Comparison of ENCODE assay signal across 16 mouse cellular contexts in the genomic region with DNA sequence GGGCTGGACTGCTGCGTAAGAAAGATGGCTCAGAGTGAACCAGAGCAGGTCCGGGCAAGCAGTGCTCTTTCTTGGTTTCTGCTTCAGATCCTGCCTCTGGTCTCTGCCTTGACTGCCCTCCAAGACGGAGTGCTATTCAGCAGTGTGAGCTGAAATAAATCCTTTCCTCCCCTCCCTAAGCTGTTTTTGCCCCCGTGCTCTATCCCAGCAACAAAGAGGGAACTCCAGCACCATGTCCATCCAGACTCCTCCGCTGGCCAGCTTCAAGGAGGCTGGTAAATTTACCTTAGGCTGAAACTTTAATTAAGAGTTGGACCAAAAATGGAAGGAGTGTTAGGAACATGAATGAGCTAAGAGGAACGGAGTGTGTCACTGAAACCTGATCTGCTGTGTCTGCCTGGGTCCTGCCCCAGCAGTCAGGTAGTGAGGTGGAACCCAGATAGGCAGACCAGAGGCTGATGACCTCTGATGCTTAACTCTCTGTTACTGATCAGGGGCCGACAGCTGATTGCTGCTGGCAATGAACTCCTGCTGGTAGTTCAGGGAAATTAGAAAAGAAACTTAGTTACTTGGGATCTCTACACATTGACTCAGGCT.
"Had no signal": no experiment of that assay in that cellular context is flagged by ENCODE, and none has a peak within 500 bp of the region (broad histone marks: within the 10 kb centered on the region; RNA-seq: fewer than 3 reads in every experiment).

No protein-coding gene starts in this region.

- ATAC-seq: midbrain, embryonic 15.5 days had no signal

- H3K27ac ChIP-seq: left cerebral cortex, adult 2 months; liver, embryonic 13.5 days; midbrain, embryonic 12.5 days; midbrain, embryonic 15.5 days; neural tube, embryonic 13.5 days; stomach, embryonic 15.5 days had no signal

- H3K4me1 ChIP-seq: liver, embryonic 13.5 days; midbrain, embryonic 12.5 days; midbrain, embryonic 15.5 days; stomach, embryonic 15.5 days had no signal

- H3K27me3 ChIP-seq: liver, embryonic 13.5 days; midbrain, embryonic 12.5 days; midbrain, embryonic 15.5 days; neural tube, embryonic 13.5 days; stomach, embryonic 15.5 days had no signal

- H3K36me3 ChIP-seq: liver, embryonic 13.5 days; midbrain, embryonic 12.5 days; midbrain, embryonic 15.5 days; neural tube, embryonic 13.5 days; stomach, embryonic 15.5 days had no signal

- H3K9ac ChIP-seq: liver, embryonic 13.5 days; midbrain, embryonic 12.5 days; midbrain, embryonic 15.5 days; neural tube, embryonic 13.5 days; stomach, embryonic 15.5 days had no signal

- H3K4me2 ChIP-seq: liver, embryonic 13.5 days; midbrain, embryonic 12.5 days; midbrain, embryonic 15.5 days; neural tube, embryonic 13.5 days; stomach, embryonic 15.5 days had no signal

- H3K4me3 ChIP-seq: left cerebral cortex, adult 2 months; liver, embryonic 13.5 days; midbrain, embryonic 12.5 days; midbrain, embryonic 15.5 days; myocyte; neural tube, embryonic 13.5 days; stomach, embryonic 15.5 days had no signal

- H3K9me3 ChIP-seq: liver, embryonic 13.5 days; midbrain, embryonic 12.5 days; midbrain, embryonic 15.5 days; neural tube, embryonic 13.5 days; stomach, embryonic 15.5 days had no signal

- DNase-seq: kidney, adult 18-20 months; layer of hippocampus, postnatal 36 days; liver, embryonic 13.5 days; lung, adult 2 months; lung, postnatal 14 days; lung, postnatal 4 days; retina, postnatal 1 day; right cerebral cortex, postnatal 25 days; spleen, adult 18-20 months; thymus, postnatal 25 days had no signal
